Mouse (Mus musculus) CH12.LX (cell line): ENCODE data around the gene Fpr3. TPM values are rescaled to one million over a fixed set of nuclear protein-coding genes. Genes with fewer than 3 reads are reported as not detected.
A peak's percentile ranks its signal among the peaks of the same experiment; 100 is the strongest.

Experiments used
- DNase-seq: peaks from one replicate; pipeline ENCODE4 v3.0.0-alpha.2; 2013; ENCODE audit errors: extremely low read depth
- H3K27ac ChIP-seq: 2 replicates; pipeline ENCODE4 v1.5.1; 2012; ENCODE audit warnings: low read depth, mild to moderate bottlenecking, control low read depth, moderate library complexity; ENCODE audit not compliant: insufficient read depth
- H3K27me3 ChIP-seq: replicated peaks from 2 replicates; pipeline ENCODE3; 2012; ENCODE audit warnings: inconsistent platforms
- H3K36me3 ChIP-seq, 2 experiments: replicated peaks in 1 of 2; 2 replicates each; pipeline versions ENCODE3 to v1.6.1; 2012; ENCODE audit warnings: inconsistent platforms in 1 of 2, low read length in 1 of 2, mild to moderate bottlenecking in 1 of 2, mixed read lengths in 1 of 2, moderate library complexity in 1 of 2; ENCODE audit not compliant: control insufficient read depth in 1 of 2, insufficient read depth in 1 of 2
- H3K4me1 ChIP-seq, 2 experiments: 2 replicates each; pipeline ENCODE4 v1.6.1; 2012; ENCODE audit warnings: inconsistent platforms in 1 of 2, moderate library complexity in 1 of 2; ENCODE audit not compliant: insufficient read depth in 2 of 2, control insufficient read depth in 1 of 2
- H3K4me2 ChIP-seq: 2 replicates; pipeline ENCODE4 v1.6.1; 2012; ENCODE audit warnings: low read depth, mild to moderate bottlenecking, control low read depth; ENCODE audit not compliant: poor library complexity, insufficient read depth, severe bottlenecking
- H3K4me3 ChIP-seq, 3 experiments: fragments of 150-350 bp in 1 of 3; sonication (generic) in 1 of 3; replicated peaks in 1 of 3; 2 replicates each; pipeline versions ENCODE3 to v1.5.1; 2011 to 2012; ENCODE audit warnings: low read depth in 2 of 3, low read length in 2 of 3, mild to moderate bottlenecking in 2 of 3, moderate library complexity in 2 of 3, control low read depth in 1 of 3, improper control_type of control experiment in 1 of 3, inconsistent platforms in 1 of 3, mixed read lengths in 1 of 3; ENCODE audit not compliant: poor library complexity in 1 of 3
- H3K79me2 ChIP-seq: replicated peaks from 2 replicates; pipeline ENCODE4 v1.6.1; 2012; ENCODE audit warnings: mild to moderate bottlenecking, moderate library complexity; ENCODE audit not compliant: control insufficient read depth, poor library complexity, insufficient read depth, severe bottlenecking; ENCODE audit errors: extremely low read depth
- H3K9ac ChIP-seq: 2 replicates; pipeline ENCODE4 v1.6.1; 2012; ENCODE audit warnings: low read depth, mild to moderate bottlenecking, control low read depth, moderate library complexity; ENCODE audit not compliant: insufficient read depth
- H3K9me3 ChIP-seq: replicated peaks from 2 replicates; pipeline ENCODE3; 2012; ENCODE audit warnings: low read length, inconsistent platforms, mixed read lengths
- BHLHE40 ChIP-seq: IDR thresholded peaks from 2 replicates; pipeline ENCODE4 v1.6.1; 2011; ENCODE audit warnings: mild to moderate bottlenecking, low read depth, low read length, improper control_type of control experiment
- CHD1 ChIP-seq: IDR thresholded peaks from 2 replicates; pipeline ENCODE4 v1.6.1; 2012; ENCODE audit warnings: low read depth, low read length, improper control_type of control experiment, inconsistent platforms
- CHD2 ChIP-seq: IDR thresholded peaks from 2 replicates; pipeline ENCODE4 v1.6.1; 2011; ENCODE audit warnings: low read length, improper control_type of control experiment
- CTCF ChIP-seq, 2 experiments: IDR thresholded peaks in 1 of 2; conservative IDR thresholded peaks in 1 of 2; 2 replicates each; pipeline ENCODE4 v1.5.1; 2011 to 2012; ENCODE audit warnings: low read depth in 2 of 2, low read length in 2 of 2, improper control_type of control experiment in 1 of 2, inconsistent platforms in 1 of 2, mild to moderate bottlenecking in 1 of 2, moderate library complexity in 1 of 2
- E2F4 ChIP-seq: IDR thresholded peaks from 2 replicates; pipeline ENCODE4 v1.6.1; 2011; ENCODE audit warnings: low read depth, low read length, improper control_type of control experiment; ENCODE audit not compliant: insufficient replicate concordance
- ELF1 ChIP-seq: IDR thresholded peaks from 2 replicates; pipeline ENCODE4 v1.6.1; 2014; ENCODE audit warnings: low read depth, mild to moderate bottlenecking, inconsistent platforms, low read length, improper control_type of control experiment
- EP300 ChIP-seq: IDR thresholded peaks from 2 replicates; pipeline ENCODE4 v1.6.1; 2011; ENCODE audit warnings: low read length, improper control_type of control experiment
- ETS1 ChIP-seq: conservative IDR thresholded peaks from 2 replicates; pipeline ENCODE4 v1.6.1; 2012; ENCODE audit warnings: low read depth, mild to moderate bottlenecking, inconsistent platforms, low read length, improper control_type of control experiment, moderate library complexity
- GABPA ChIP-seq: IDR thresholded peaks from 2 replicates; pipeline ENCODE4 v1.6.1; 2012; ENCODE audit warnings: low read depth, low read length, improper control_type of control experiment, inconsistent platforms; ENCODE audit not compliant: insufficient replicate concordance
- HCFC1 ChIP-seq: IDR thresholded peaks from 2 replicates; pipeline ENCODE4 v1.6.1; 2012; ENCODE audit warnings: low read depth, mild to moderate bottlenecking, inconsistent platforms, low read length, improper control_type of control experiment
- IRF4 ChIP-seq: IDR thresholded peaks from 2 replicates; pipeline ENCODE4 v1.6.1; 2014; ENCODE audit warnings: low read depth, mild to moderate bottlenecking, inconsistent platforms, low read length, improper control_type of control experiment
- JUN ChIP-seq: IDR thresholded peaks from 2 replicates; pipeline ENCODE4 v1.6.1; 2011; ENCODE audit warnings: low read depth, mild to moderate bottlenecking, low read length, improper control_type of control experiment, moderate library complexity; ENCODE audit not compliant: insufficient read depth
- JUND ChIP-seq: conservative IDR thresholded peaks from 2 replicates; pipeline ENCODE4 v1.6.1; 2011; ENCODE audit warnings: low read depth, low read length, improper control_type of control experiment
- KAT2A ChIP-seq: IDR thresholded peaks from 2 replicates; pipeline ENCODE4 v1.6.1; 2012; ENCODE audit warnings: low read length, improper control_type of control experiment, inconsistent platforms; ENCODE audit not compliant: insufficient replicate concordance
- MAFK ChIP-seq: IDR thresholded peaks from 2 replicates; pipeline ENCODE4 v1.6.1; 2011; ENCODE audit warnings: low read length, improper control_type of control experiment; ENCODE audit not compliant: insufficient replicate concordance
- MAX ChIP-seq: IDR thresholded peaks from 2 replicates; pipeline ENCODE4 v1.6.1; 2011; ENCODE audit warnings: low read length, improper control_type of control experiment
- MAZ ChIP-seq: IDR thresholded peaks from 2 replicates; pipeline ENCODE4 v1.6.1; 2012; ENCODE audit warnings: low read depth, mild to moderate bottlenecking, inconsistent platforms, low read length, improper control_type of control experiment, moderate library complexity
- MEF2A ChIP-seq: IDR thresholded peaks from 2 replicates; pipeline ENCODE4 v1.6.1; 2014; ENCODE audit warnings: low read depth, mild to moderate bottlenecking, inconsistent platforms, low read length, improper control_type of control experiment, borderline replicate concordance
- MXI1 ChIP-seq: IDR thresholded peaks from 2 replicates; pipeline ENCODE4 v1.6.1; 2011; ENCODE audit warnings: mild to moderate bottlenecking, low read depth, low read length, improper control_type of control experiment
- MYC ChIP-seq: IDR thresholded peaks from 2 replicates; pipeline ENCODE4 v1.6.1; 2011; ENCODE audit warnings: low read depth, mild to moderate bottlenecking, improper control_type of control experiment, low read length
- NELFE ChIP-seq: IDR thresholded peaks from 2 replicates; pipeline ENCODE4 v1.6.1; 2011; ENCODE audit warnings: low read depth, low read length, improper control_type of control experiment
- NRF1 ChIP-seq: IDR thresholded peaks from 2 replicates; pipeline ENCODE4 v1.6.1; 2014; ENCODE audit warnings: low read depth, mild to moderate bottlenecking, inconsistent platforms, low read length, improper control_type of control experiment, moderate library complexity
- PAX5 ChIP-seq: IDR thresholded peaks from 2 replicates; pipeline ENCODE4 v1.6.1; 2012; ENCODE audit warnings: low read length, inconsistent platforms, mixed read lengths
- POLR2A ChIP-seq: IDR thresholded peaks from 2 replicates; pipeline ENCODE4 v1.6.1; 2011; ENCODE audit warnings: low read depth, mild to moderate bottlenecking, improper control_type of control experiment, low read length
- POLR2AphosphoS2 ChIP-seq: IDR thresholded peaks from 2 replicates; pipeline ENCODE4 v1.6.1; 2011; ENCODE audit warnings: low read depth, low read length, improper control_type of control experiment
- RAD21 ChIP-seq: IDR thresholded peaks from 2 replicates; pipeline ENCODE4 v1.6.1; 2011; ENCODE audit warnings: low read depth, mild to moderate bottlenecking, low read length, improper control_type of control experiment, moderate library complexity
- RCOR1 ChIP-seq: conservative IDR thresholded peaks from 2 replicates; pipeline ENCODE4 v1.6.1; 2012; ENCODE audit warnings: low read depth, mild to moderate bottlenecking, inconsistent platforms, low read length, improper control_type of control experiment
- SIN3A ChIP-seq: IDR thresholded peaks from 2 replicates; pipeline ENCODE4 v1.6.1; 2012; ENCODE audit warnings: low read length, improper control_type of control experiment, inconsistent platforms
- SMC3 ChIP-seq: IDR thresholded peaks from 2 replicates; pipeline ENCODE4 v1.6.1; 2011; ENCODE audit warnings: low read depth, low read length, improper control_type of control experiment
- TBP ChIP-seq: conservative IDR thresholded peaks from 2 replicates; pipeline ENCODE4 v1.6.1; 2011; ENCODE audit warnings: low read depth, low read length, improper control_type of control experiment
- TCF12 ChIP-seq: IDR thresholded peaks from 2 replicates; pipeline ENCODE4 v1.6.1; 2014; ENCODE audit warnings: low read depth, mild to moderate bottlenecking, inconsistent platforms, low read length, improper control_type of control experiment
- UBTF ChIP-seq: IDR thresholded peaks from 2 replicates; pipeline ENCODE4 v1.6.1; 2012; ENCODE audit warnings: low read depth, mild to moderate bottlenecking, inconsistent platforms, low read length, improper control_type of control experiment, moderate library complexity
- USF1 ChIP-seq: IDR thresholded peaks from 2 replicates; pipeline ENCODE4 v1.6.1; 2014; ENCODE audit warnings: low read depth, mild to moderate bottlenecking, inconsistent platforms, low read length, improper control_type of control experiment
- USF2 ChIP-seq: conservative IDR thresholded peaks from 2 replicates; pipeline ENCODE4 v1.6.1; 2011; ENCODE audit warnings: low read depth, low read length, improper control_type of control experiment
- ZC3H11A ChIP-seq: IDR thresholded peaks from 2 replicates; pipeline ENCODE4 v1.6.1; 2012; ENCODE audit warnings: low read depth, mild to moderate bottlenecking, inconsistent platforms, low read length, improper control_type of control experiment
- ZKSCAN1 ChIP-seq: IDR thresholded peaks from 2 replicates; pipeline ENCODE4 v1.6.1; 2012; ENCODE audit warnings: low read depth, inconsistent platforms, low read length, improper control_type of control experiment, borderline replicate concordance
- ZMIZ1 ChIP-seq: IDR thresholded peaks from 2 replicates; pipeline ENCODE4 v1.6.1; 2012; ENCODE audit warnings: low read depth, mild to moderate bottlenecking, inconsistent platforms, low read length, improper control_type of control experiment
- ZNF384 ChIP-seq: IDR thresholded peaks from 2 replicates; pipeline ENCODE4 v1.6.1; 2012; ENCODE audit warnings: low read depth, low read length, improper control_type of control experiment, inconsistent platforms
- dilution Hi-C: fragments of 300-500 bp; cut with MboI; formaldehyde crosslinking; loops from 2 replicates; pipeline ENCODE4 v1.14.3; 2020; ENCODE audit warnings: low sequenced_read_pairs; ENCODE audit not compliant: extremely low pct_unique_long_range_greater_than_20kb, extremely low pct_ligation_motif_present
- in situ Hi-C: fragments of 300-500 bp; cut with MboI; formaldehyde crosslinking; loops from 3 replicates; pipeline ENCODE4 v1.14.3; 2019; ENCODE audit warnings: low sequenced_read_pairs, low pct_ligation_motif_present, low pct_unique_long_range_greater_than_20kb, mixed read lengths
- polyA plus RNA-seq: library from polyadenylated mRNA; unstranded; fragments of >175 nt; gene quantifications from 2 replicates; pipeline ENCODE4 v1.2.1, GENCODE M21; 2012; ENCODE audit warnings: low read depth; ENCODE audit not compliant: insufficient read length
- total RNA-seq, 2 experiments: library from RNA; depleted of rRNA; stranded (reverse); fragments of 300-350 nt in 1 of 2; fragments of >200 nt in 1 of 2; gene quantifications; 2 replicates each; pipeline ENCODE4 v1.2.3; 2012 to 2014

Fpr3 gene
- total and polyA plus RNA-seq, 3 experiments = not detected

- peak overlapping the region; percentile 42 for H3K4me2 ChIP-seq
- peak; percentile 48 for DNase-seq
- no peak overlapping the region for H3K9ac ChIP-seq
- peak overlapping the region in 1 of 3 experiments; percentile 27 for H3K4me3 ChIP-seq
- dilution Hi-C loops (no loop called here), in situ Hi-C loops (loop anchor here (10.0 kb wide), 1 partner anchor 81 kb away; no protein-coding TSS in a partner anchor)
- peaks cover 0 to 6% of the 10 kb centered on the region in 2 experiments; a peak in 2 of 4 replicates for H3K4me1 ChIP-seq
- H3K27me3 ChIP-seq = no peaks in the 10 kb centered on the region
- H3K79me2 ChIP-seq = no peaks in the 10 kb centered on the region
- H3K36me3 ChIP-seq = peaks cover 0 to 17% of the 10 kb centered on the region in 2 experiments
- no peaks in the 10 kb centered on the region for H3K9me3 ChIP-seq
- TF ChIP-seq RAD21 (peak; percentile 45), HCFC1 (no peak), MAX (peak; percentile 69), SMC3 (peak; percentile 59), RCOR1 (0 out of 2 replicates have a peak, but pooled peaks have one; percentile 48), ZKSCAN1 (no peak), POLR2AphosphoS2 (no peak), USF1 (no peak), UBTF (no peak), USF2 (no peak), SIN3A (no peak), MAZ (no peak), CTCF (conservative IDR thresholded peaks at IDR 0.05 in 1 of 2, IDR thresholded peaks at IDR 0.05 in 1 of 2; ENCODE audit: low read depth in 2 of 2, low read length in 2 of 2) (peak in 1 of 2 experiments; percentile 72; a peak in 3 of 4 replicates), NRF1 (no peak), MEF2A (no peak), ZC3H11A (no peak), ETS1 (peak; percentile 40; the same call in 1 of the 2 replicates), E2F4 (no peak), JUN (peak; percentile 58; the same call in 1 of the 2 replicates), MYC (peak; percentile 53; the same call in 1 of the 2 replicates), CHD1 (peak; percentile 95), JUND (peak; percentile 55; the same call in 1 of the 2 replicates), ELF1 (no peak), CHD2 (no peak), POLR2A (no peak), BHLHE40 (peak; percentile 22; the same call in 1 of the 2 replicates), PAX5 (no peak), EP300 (peak; percentile 84), TCF12 (peak; percentile 22; the same call in 1 of the 2 replicates), KAT2A (no peak), IRF4 (peak; percentile 87), TBP (no peak), MXI1 (peak; percentile 48; the same call in 1 of the 2 replicates), ZNF384 (no peak), ZMIZ1 (no peak), GABPA (no peak), NELFE (no peak), MAFK (no peak)
- H3K27ac ChIP-seq = no peak overlapping the region
These were observed 42.2 kb upstream of the Fpr3 start for GRCm38 (mm10) chr17:17845187-17846027.
